Mouse (Mus musculus): ENCODE measurements at regions not wholly inside any gene's neighbourhood (a gene's known extent, or its start where the extent isn't known, plus 50 kb on each side); places are given as distances from the start of the nearest gene placed in this dataset.

DNA sequence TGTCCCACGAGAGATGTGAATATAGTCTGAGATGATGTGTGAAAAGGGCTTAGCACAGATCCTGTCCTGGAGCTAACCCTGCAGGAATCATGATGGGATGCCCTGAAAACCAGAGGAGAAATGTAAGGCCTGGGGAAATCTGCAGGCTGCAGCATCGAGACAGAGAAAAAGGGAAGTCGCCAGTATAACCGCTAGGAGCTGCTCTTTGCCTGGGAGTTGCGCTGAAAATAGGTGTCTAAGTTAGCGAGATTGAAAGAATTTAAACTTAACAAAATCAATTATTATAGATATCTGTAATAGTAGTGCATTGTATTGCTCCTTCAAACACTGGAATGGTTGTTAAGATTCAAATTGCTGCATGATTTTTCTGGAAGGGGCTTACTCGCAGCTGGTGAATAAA, 155.5 kb upstream of the Pdcd1 start:
- ATAC-seq (ENCODE audit: extremely low read depth, insufficient number of reproducible peaks, low FRiP score, poor library complexity, severe bottlenecking) (no peak), DNase-seq (ENCODE audit: low spot score) (no peak)
- Histone ChIP-seq H3K9me3 (replicated peaks) (peaks cover 11% of the 10 kb centered on the region), H3K4me3 (ENCODE audit: low read depth, low read length) (no peak overlapping the region), H3K4me1 (ENCODE audit: insufficient read depth, low read depth, low read length) (no peaks in the 10 kb centered on the region), H3K36me3 (replicated peaks) (no peaks in the 10 kb centered on the region), H3K27me3 (ENCODE audit: insufficient read depth, low read length) (no peaks in the 10 kb centered on the region)
- TF ChIP-seq TAL1 (conservative IDR thresholded peaks at IDR 0.05; ENCODE audit: low read depth, low read length) (no peak), POLR2AphosphoS5 (IDR thresholded peaks at IDR 0.05; ENCODE audit: insufficient replicate concordance, low read depth, low read length) (no peak), GATA1 (IDR thresholded peaks at IDR 0.05; ENCODE audit: borderline replicate concordance, low read length) (no peak), CTCF (IDR thresholded peaks at IDR 0.05; ENCODE audit: low read depth, low read length) (no peak), GATA2 (IDR thresholded peaks at IDR 0.05; ENCODE audit: borderline replicate concordance, low read depth, low read length) (no peak)

DNA sequence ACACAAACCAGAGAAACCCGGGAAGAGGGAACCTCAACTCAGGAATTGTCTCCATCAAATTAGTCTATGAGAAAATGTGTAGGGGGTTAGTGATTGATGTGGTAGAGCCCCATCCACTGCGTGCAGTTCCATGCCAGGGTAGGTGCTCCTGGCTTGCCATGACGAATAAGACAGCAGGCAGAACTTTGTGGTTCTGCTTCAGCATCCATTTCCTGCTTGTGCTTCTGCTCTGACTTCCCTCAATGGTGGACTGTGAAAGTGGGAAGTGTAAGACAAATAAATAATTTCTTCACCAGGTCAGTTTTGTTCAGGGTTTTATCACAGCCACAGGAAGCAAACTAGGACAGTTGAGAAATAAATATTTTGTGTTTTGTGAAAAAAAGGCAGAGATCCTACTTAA, 150.9 kb upstream of the Pdcd1 start:
- TF ChIP-seq GATA2 (IDR thresholded peaks at IDR 0.05; ENCODE audit: borderline replicate concordance, low read depth, low read length) (no peak), POLR2AphosphoS5 (IDR thresholded peaks at IDR 0.05; ENCODE audit: insufficient replicate concordance, low read depth, low read length) (no peak), CTCF (IDR thresholded peaks at IDR 0.05; ENCODE audit: low read depth, low read length) (no peak)
- Histone ChIP-seq H3K36me3 (replicated peaks) (no peaks in the 10 kb centered on the region), H3K9me3 (replicated peaks) (peaks cover 16% of the 10 kb centered on the region), H3K4me1 (ENCODE audit: insufficient read depth, low read depth, low read length) (no peaks in the 10 kb centered on the region), H3K27me3 (ENCODE audit: insufficient read depth, low read length) (no peaks in the 10 kb centered on the region; the same call in 1 of the 2 replicates), H3K4me3 (ENCODE audit: low read depth, low read length) (no peak overlapping the region)
- DNase-seq (ENCODE audit: low spot score) = no peak
- ATAC-seq (ENCODE audit: extremely low read depth, insufficient number of reproducible peaks, low FRiP score, poor library complexity, severe bottlenecking) = no peak

DNA sequence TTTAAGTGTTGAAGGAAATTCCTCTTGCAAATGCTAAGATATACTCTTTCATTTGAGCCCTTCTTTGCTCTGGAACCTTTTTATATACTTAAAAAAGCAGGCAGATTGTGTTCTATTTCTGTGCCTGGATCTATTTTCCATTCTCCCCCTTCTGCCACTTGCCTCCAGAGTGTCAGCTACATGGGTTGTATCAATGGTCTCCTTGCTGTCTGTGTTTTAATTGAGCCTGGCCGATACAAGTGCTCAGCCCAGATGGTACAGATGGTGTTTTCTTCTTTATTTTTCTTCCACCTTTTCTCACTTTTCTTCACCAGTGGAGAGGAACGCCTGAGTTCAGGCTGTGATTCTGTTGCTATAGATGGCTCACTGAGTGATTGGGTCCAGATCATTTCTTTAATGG, 131.5 kb upstream of the Pdcd1 start:
- TF ChIP-seq GATA1 (IDR thresholded peaks at IDR 0.05; ENCODE audit: borderline replicate concordance, low read length) = no peak
- TF ChIP-seq TAL1 (conservative IDR thresholded peaks at IDR 0.05; ENCODE audit: low read depth, low read length) = no peak
- no peak for TF ChIP-seq CTCF (IDR thresholded peaks at IDR 0.05; ENCODE audit: low read depth, low read length)
- Histone ChIP-seq H3K36me3 (replicated peaks) (no peaks in the 10 kb centered on the region), H3K4me3 (ENCODE audit: low read depth, low read length) (no peak overlapping the region), H3K4me1 (ENCODE audit: insufficient read depth, low read depth, low read length) (no peaks in the 10 kb centered on the region), H3K9me3 (replicated peaks) (peaks cover 3% of the 10 kb centered on the region), H3K27me3 (ENCODE audit: insufficient read depth, low read length) (no peaks in the 10 kb centered on the region)
- ATAC-seq (ENCODE audit: extremely low read depth, insufficient number of reproducible peaks, low FRiP score, poor library complexity, severe bottlenecking) (no peak), DNase-seq (ENCODE audit: low spot score) (no peak)

DNA sequence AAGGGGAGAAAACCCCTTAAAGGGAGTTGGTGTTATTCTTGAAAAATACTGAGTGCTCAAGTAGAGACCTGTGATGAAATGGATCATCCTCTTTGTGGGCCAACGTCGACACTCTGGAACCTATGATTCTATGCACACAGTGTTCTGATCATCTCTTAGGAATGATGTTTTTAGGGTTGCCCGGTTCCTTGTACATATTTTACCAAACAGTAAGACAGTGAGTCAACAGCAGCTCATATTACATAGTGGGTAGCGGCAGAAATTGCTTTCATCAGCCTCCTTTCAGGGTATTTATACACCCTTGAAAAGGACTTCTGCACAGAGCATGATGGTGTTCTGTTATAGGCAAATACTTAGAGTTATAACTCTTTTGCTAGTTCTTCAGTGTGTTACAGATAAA, 97.6 kb upstream of the Pdcd1 start:
- Histone ChIP-seq H3K9me3 (replicated peaks) (no peaks in the 10 kb centered on the region), H3K4me3 (ENCODE audit: low read depth, low read length) (no peak overlapping the region), H3K4me1 (ENCODE audit: insufficient read depth, low read depth, low read length) (no peaks in the 10 kb centered on the region), H3K27me3 (ENCODE audit: insufficient read depth, low read length) (no peaks in the 10 kb centered on the region), H3K36me3 (replicated peaks) (no peaks in the 10 kb centered on the region)
- no peak for ATAC-seq (ENCODE audit: extremely low read depth, insufficient number of reproducible peaks, low FRiP score, poor library complexity, severe bottlenecking)
- no peak for TF ChIP-seq CTCF (IDR thresholded peaks at IDR 0.05; ENCODE audit: low read depth, low read length)
- no peak for TF ChIP-seq GATA2 (IDR thresholded peaks at IDR 0.05; ENCODE audit: borderline replicate concordance, low read depth, low read length)
- no peak for TF ChIP-seq POLR2AphosphoS5 (IDR thresholded peaks at IDR 0.05; ENCODE audit: insufficient replicate concordance, low read depth, low read length)
- no peak for TF ChIP-seq TAL1 (conservative IDR thresholded peaks at IDR 0.05; ENCODE audit: low read depth, low read length)
- no peak for TF ChIP-seq GATA1 (IDR thresholded peaks at IDR 0.05; ENCODE audit: borderline replicate concordance, low read length)
- DNase-seq (ENCODE audit: low spot score) = no peak

DNA sequence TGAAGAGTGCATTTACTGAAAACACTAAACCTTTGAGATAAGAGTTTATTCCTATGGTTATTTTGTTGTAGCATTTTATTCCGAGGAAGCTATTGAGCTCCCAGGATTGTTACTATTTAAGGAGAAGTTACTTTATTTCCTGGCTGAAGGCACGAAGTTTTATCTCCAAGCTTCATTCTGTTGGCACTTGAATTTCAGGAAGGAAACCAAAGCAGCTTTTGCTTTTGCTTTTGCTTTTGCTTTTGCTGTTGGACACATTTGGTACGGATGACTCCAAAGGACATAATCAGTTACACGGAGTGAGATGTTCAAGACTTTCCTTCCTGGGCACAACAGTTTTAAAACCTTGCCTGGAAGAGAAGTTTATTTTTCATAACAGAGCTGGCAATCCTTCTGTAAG, 94.7 kb upstream of the Pdcd1 start:
- ATAC-seq (ENCODE audit: extremely low read depth, insufficient number of reproducible peaks, low FRiP score, poor library complexity, severe bottlenecking) (no peak), DNase-seq (ENCODE audit: low spot score) (no peak)
- no peak overlapping the region for H3K4me3 ChIP-seq (ENCODE audit: low read depth, low read length)
- H3K4me1 ChIP-seq (ENCODE audit: insufficient read depth, low read depth, low read length) = no peaks in the 10 kb centered on the region
- no peaks in the 10 kb centered on the region for H3K36me3 ChIP-seq (replicated peaks)
- no peaks in the 10 kb centered on the region for H3K27me3 ChIP-seq (ENCODE audit: insufficient read depth, low read length)
- no peaks in the 10 kb centered on the region for H3K9me3 ChIP-seq (replicated peaks)
- no peak for TF ChIP-seq GATA2 (IDR thresholded peaks at IDR 0.05; ENCODE audit: borderline replicate concordance, low read depth, low read length)
- TF ChIP-seq TAL1 (conservative IDR thresholded peaks at IDR 0.05; ENCODE audit: low read depth, low read length) = no peak

DNA sequence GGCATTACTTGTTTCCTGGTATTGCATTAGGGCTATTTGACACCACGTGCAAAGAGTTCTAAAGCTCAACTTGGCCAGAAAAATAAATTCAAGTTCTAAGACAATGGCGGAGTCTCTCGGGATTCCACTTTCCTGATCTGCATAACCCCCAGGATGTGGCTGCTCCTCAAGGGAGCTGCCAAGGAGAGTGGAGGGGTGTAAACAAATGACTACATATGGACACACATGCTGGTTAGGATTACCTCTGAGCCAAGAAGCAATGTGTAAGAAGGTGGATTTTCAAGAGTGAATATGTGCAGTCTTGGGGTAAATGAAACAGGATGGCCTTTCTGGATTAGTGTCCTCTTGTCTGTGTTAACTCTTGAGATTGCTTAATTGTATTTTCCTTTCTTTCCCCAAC, 88.2 kb upstream of the Pdcd1 start:
- Histone ChIP-seq H3K4me1 (ENCODE audit: insufficient read depth, low read depth, low read length) (no peaks in the 10 kb centered on the region), H3K4me3 (ENCODE audit: low read depth, low read length) (no peak overlapping the region), H3K36me3 (replicated peaks) (no peaks in the 10 kb centered on the region), H3K9me3 (replicated peaks) (no peaks in the 10 kb centered on the region), H3K27me3 (ENCODE audit: insufficient read depth, low read length) (no peaks in the 10 kb centered on the region)
- TF ChIP-seq CTCF (IDR thresholded peaks at IDR 0.05; ENCODE audit: low read depth, low read length) (no peak), GATA1 (IDR thresholded peaks at IDR 0.05; ENCODE audit: borderline replicate concordance, low read length) (no peak), POLR2AphosphoS5 (IDR thresholded peaks at IDR 0.05; ENCODE audit: insufficient replicate concordance, low read depth, low read length) (no peak), TAL1 (conservative IDR thresholded peaks at IDR 0.05; ENCODE audit: low read depth, low read length) (no peak), GATA2 (IDR thresholded peaks at IDR 0.05; ENCODE audit: borderline replicate concordance, low read depth, low read length) (no peak)
- ATAC-seq (ENCODE audit: extremely low read depth, insufficient number of reproducible peaks, low FRiP score, poor library complexity, severe bottlenecking) (no peak), DNase-seq (ENCODE audit: low spot score) (no peak)

DNA sequence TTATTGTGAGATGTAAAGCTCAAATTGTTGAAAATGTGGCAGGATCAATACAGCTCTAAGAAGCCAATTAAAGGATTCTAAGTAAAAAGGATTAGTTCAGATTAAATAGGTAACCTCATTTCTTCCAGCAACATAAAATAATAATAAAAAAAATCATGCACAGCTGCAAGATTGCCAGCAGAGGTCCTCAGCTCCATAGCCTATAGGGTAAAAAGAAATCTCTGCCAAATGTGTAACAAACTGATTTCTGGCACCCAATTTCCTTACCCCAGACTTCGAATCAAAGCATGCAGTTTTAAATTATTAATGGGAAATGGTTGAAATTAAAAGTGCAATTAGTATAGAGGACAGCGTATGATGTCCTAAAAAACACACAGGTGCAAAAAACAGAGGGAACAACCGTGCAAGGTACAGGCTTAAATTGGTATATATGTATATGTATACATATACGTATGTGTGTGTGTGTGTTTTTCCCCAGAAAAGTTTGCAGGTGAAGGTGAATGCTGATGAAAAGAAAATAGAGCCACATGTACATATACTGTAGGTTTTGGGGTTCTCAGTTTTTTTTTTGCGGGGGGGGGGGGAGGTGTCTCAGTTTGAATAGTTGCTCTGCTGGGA, 87.2 kb upstream of the Pdcd1 start:
- DNase-seq (ENCODE audit: low spot score) (no peak), ATAC-seq (ENCODE audit: extremely low read depth, insufficient number of reproducible peaks, low FRiP score, poor library complexity, severe bottlenecking) (no peak)
- TF ChIP-seq GATA1 (IDR thresholded peaks at IDR 0.05; ENCODE audit: borderline replicate concordance, low read length) = no peak
- no peak for TF ChIP-seq GATA2 (IDR thresholded peaks at IDR 0.05; ENCODE audit: borderline replicate concordance, low read depth, low read length)
- no peak for TF ChIP-seq TAL1 (conservative IDR thresholded peaks at IDR 0.05; ENCODE audit: low read depth, low read length)
- TF ChIP-seq CTCF (IDR thresholded peaks at IDR 0.05; ENCODE audit: low read depth, low read length) = no peak

More for the DNA sequence above, 87.2 kb upstream of the Pdcd1 start:
- H3K4me3 ChIP-seq (ENCODE audit: low read depth, low read length) = no peak overlapping the region
- no peaks in the 10 kb centered on the region for H3K4me1 ChIP-seq (ENCODE audit: insufficient read depth, low read depth, low read length)
- H3K27me3 ChIP-seq (ENCODE audit: insufficient read depth, low read length) = no peaks in the 10 kb centered on the region
- peaks cover 4% of the 10 kb centered on the region; the same call in 1 of the 2 replicates for H3K9me3 ChIP-seq (replicated peaks)
- H3K36me3 ChIP-seq (replicated peaks) = no peaks in the 10 kb centered on the region
